Mouse (Mus musculus) C2C12 (cell line): Measurements from ENCODE around the gene Rusc2.

ENCODE experiments used
- CTCF ChIP-seq: IDR thresholded peaks from one replicate; pipeline ENCODE4 v1.5.1; 2011; ENCODE audit not compliant: control insufficient read depth, insufficient read depth, insufficient read length
- MYOD1 ChIP-seq: IDR thresholded peaks from one replicate; pipeline ENCODE4 v1.6.1; 2011; ENCODE audit warnings: low read depth; ENCODE audit not compliant: control insufficient read depth, insufficient read length
- USF1 ChIP-seq: IDR thresholded peaks from one replicate; pipeline ENCODE4 v1.6.1; 2011; ENCODE audit warnings: low read depth, mild to moderate bottlenecking, control low read depth, moderate library complexity

GRCm38 (mm10) chr4:43428946-43429345, 47.2 kb downstream of the Rusc2 start, which contains the start of gene Fam166b:
- TF ChIP-seq CTCF, result no peak
- no peak for TF ChIP-seq MYOD1
- TF ChIP-seq USF1, result no peak
